In the genomic region with DNA sequence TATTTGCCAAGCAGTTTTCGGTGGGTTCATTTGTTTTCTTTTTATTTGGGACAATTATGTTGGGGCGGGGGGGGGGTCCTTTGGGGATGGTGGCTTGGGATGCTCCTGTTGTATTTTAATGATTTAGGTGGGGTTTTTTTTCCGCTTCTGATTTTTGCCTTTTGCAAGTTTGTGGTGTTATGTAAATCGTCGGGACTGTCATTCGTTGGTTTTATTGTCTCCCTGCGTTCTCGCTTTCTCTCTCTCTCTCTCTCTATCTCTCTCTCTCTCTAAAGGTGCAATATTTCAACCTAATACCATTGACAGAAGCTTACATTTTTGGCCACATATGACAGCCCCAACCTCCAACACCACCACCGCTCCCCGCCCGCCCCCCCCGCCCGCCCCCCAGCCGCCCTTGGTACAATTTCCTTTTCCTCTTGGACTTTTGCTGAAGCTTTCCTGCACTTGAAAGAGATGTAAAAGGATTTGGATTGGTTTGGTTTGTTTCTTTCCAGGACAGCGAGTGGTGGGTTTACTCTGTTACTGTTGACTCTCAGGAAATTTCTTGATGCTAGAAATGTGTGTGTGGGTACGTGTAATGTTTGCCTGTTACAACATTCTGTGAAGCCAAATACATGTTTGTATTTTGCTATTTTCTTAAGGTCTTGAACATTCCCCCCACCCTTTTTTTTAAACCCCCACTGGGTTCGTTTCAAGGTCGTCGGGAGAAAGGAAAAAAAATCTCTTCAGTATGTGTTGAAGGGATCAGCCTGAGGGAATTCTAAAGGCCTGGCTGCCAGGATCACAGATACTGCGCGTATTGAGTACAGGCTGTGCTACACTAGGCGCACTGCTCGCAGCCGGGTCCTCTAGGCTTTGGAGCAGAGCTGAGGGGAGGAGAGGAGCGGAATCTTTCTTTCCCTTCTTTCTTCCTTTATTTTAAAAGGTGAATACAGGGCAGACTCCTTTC, we compare ENCODE assay signal across 9 mouse cellular contexts. TPM values are rescaled to one million over a fixed set of nuclear protein-coding genes. Genes with fewer than 3 reads are reported as not detected.
DNase-seq lines count a peak whose midpoint lies in the region; ATAC-seq and TF ChIP-seq lines count a peak whose summit lies in the region.
"Had no signal": no experiment of that assay in that cellular context is flagged by ENCODE, and none has a peak within 500 bp of the region (broad histone marks: within the 10 kb centered on the region; RNA-seq: fewer than 3 reads in every experiment).

No protein-coding gene starts in this region.

- H3K27me3 ChIP-seq in lung, embryonic 14.5 days (ENCODE audit: insufficient read depth, low read length), result peaks cover 10% of the 10 kb centered on the region; the same call in 1 of the 2 replicates
- no peaks in the 10 kb centered on the region; the same call in 1 of the 2 replicates for H3K27me3 ChIP-seq in forebrain, postnatal 0 days (ENCODE audit: insufficient read depth, low read length)
- no peaks in the 10 kb centered on the region for H3K27me3 ChIP-seq in intestine, embryonic 15.5 days (replicated peaks)
- no peaks in the 10 kb centered on the region for H3K27me3 ChIP-seq in lung, embryonic 16.5 days (ENCODE audit: control insufficient read depth, insufficient read depth, low read depth, low read length)

- TF ChIP-seq CTCF in lung, embryonic 14.5 days (IDR thresholded peaks at IDR 0.05; ENCODE audit: low read depth), result no peak
- no peak for TF ChIP-seq CTCF in forebrain, postnatal 0 days (IDR thresholded peaks at IDR 0.05; ENCODE audit: low read depth)

- H3K4me1 ChIP-seq in lung, embryonic 14.5 days (ENCODE audit: insufficient read depth), result peaks cover 4% of the 10 kb centered on the region; the same call in 1 of the 2 replicates
- H3K4me1 ChIP-seq in brown adipose tissue, adult 24 weeks (ENCODE audit: control insufficient read depth, insufficient read depth, insufficient read length, low read length), result peaks cover 9% of the 10 kb centered on the region; the same call in 1 of the 2 replicates
- 0 out of 2 replicates have a peak, but pooled peaks cover 3% of the 10 kb centered on the region for H3K4me1 ChIP-seq in forebrain, postnatal 0 days (ENCODE audit: insufficient read depth)
- H3K4me1 ChIP-seq in intestine, embryonic 15.5 days (replicated peaks), result peaks cover 10% of the 10 kb centered on the region
- H3K4me1 ChIP-seq in lung, embryonic 16.5 days (replicated peaks; ENCODE audit: control insufficient read depth, insufficient read depth, low read length), result peaks cover 27% of the 10 kb centered on the region

- WGBS in lung, embryonic 14.5 days, result 5% methylated on average over 25 of the region's 25 CpGs
- 2% methylated on average over 25 of the region's 25 CpGs for WGBS in forebrain, postnatal 0 days
- 11% methylated on average over 25 of the region's 25 CpGs for WGBS in intestine, embryonic 15.5 days
- 4% methylated on average over 25 of the region's 25 CpGs for WGBS in lung, embryonic 16.5 days

- H3K4me3 ChIP-seq in lung, embryonic 14.5 days (ENCODE audit: low read depth, low read length), result peak overlapping the region; percentile 75
- peak overlapping the region; percentile 84 for H3K4me3 ChIP-seq in brown adipose tissue, adult 24 weeks (ENCODE audit: insufficient read depth, low read depth, low read length)
- H3K4me3 ChIP-seq in forebrain, postnatal 0 days (ENCODE audit: low read depth, low read length), result peak overlapping the region; percentile 79
- H3K4me3 ChIP-seq in intestine, embryonic 15.5 days (replicated peaks), result peak overlapping the region; percentile 77
- peak overlapping the region; percentile 84 for H3K4me3 ChIP-seq in lung, embryonic 16.5 days (ENCODE audit: low read length)

- peak overlapping the region; percentile 84 for H3K9ac ChIP-seq in lung, embryonic 14.5 days
- peak overlapping the region; percentile 87 for H3K9ac ChIP-seq in forebrain, postnatal 0 days
- H3K9ac ChIP-seq in intestine, embryonic 15.5 days, result peak overlapping the region; percentile 62
- H3K9ac ChIP-seq in lung, embryonic 16.5 days (ENCODE audit: low read length), result peak overlapping the region; percentile 88

- DNase-seq in lung, embryonic 14.5 days, result peak; percentile 66
- DNase-seq in lung, postnatal 4 days, result no peak
- peak; percentile 75 for DNase-seq in forebrain, postnatal 0 days
- peak; percentile 61 for DNase-seq in testis, postnatal 10 days (ENCODE audit: low spot score)
- DNase-seq in urinary bladder, adult 2 months (ENCODE audit: low spot score), result no peak

- H3K4me2 ChIP-seq in lung, embryonic 14.5 days, result peak overlapping the region; percentile 93
- H3K4me2 ChIP-seq in forebrain, postnatal 0 days (ENCODE audit: low read depth), result peak overlapping the region; percentile 87
- peak overlapping the region; percentile 90 for H3K4me2 ChIP-seq in intestine, embryonic 15.5 days (replicated peaks)
- H3K4me2 ChIP-seq in lung, embryonic 16.5 days (ENCODE audit: low read depth, low read length), result peak overlapping the region; percentile 96

- no peaks in the 10 kb centered on the region for H3K9me3 ChIP-seq in lung, embryonic 14.5 days (ENCODE audit: low read depth, low read length)
- no peaks in the 10 kb centered on the region for H3K9me3 ChIP-seq in forebrain, postnatal 0 days (ENCODE audit: low read length)
- no peaks in the 10 kb centered on the region for H3K9me3 ChIP-seq in intestine, embryonic 15.5 days
- no peaks in the 10 kb centered on the region for H3K9me3 ChIP-seq in lung, embryonic 16.5 days (ENCODE audit: control insufficient read depth, low read length)

- no peak for ATAC-seq in lung, embryonic 14.5 days (ENCODE audit: insufficient read depth)
- peak; percentile 46 for ATAC-seq in forebrain, postnatal 0 days
- no peak for ATAC-seq in intestine, embryonic 15.5 days
- ATAC-seq in lung, embryonic 16.5 days (ENCODE audit: low read depth), result no peak

- H3K36me3 ChIP-seq in lung, embryonic 14.5 days (ENCODE audit: insufficient read depth), result no peaks in the 10 kb centered on the region
- no peaks in the 10 kb centered on the region for H3K36me3 ChIP-seq in forebrain, postnatal 0 days (ENCODE audit: insufficient read depth)
- no peaks in the 10 kb centered on the region for H3K36me3 ChIP-seq in intestine, embryonic 15.5 days
- H3K36me3 ChIP-seq in lung, embryonic 16.5 days (ENCODE audit: control insufficient read depth, insufficient read depth, low read length), result no peaks in the 10 kb centered on the region; the same call in 1 of the 2 replicates

- peak overlapping the region; percentile 98 for H3K27ac ChIP-seq in lung, embryonic 14.5 days (ENCODE audit: low read depth)
- peak overlapping the region; percentile 99 for H3K27ac ChIP-seq in brown adipose tissue, adult 24 weeks (replicated peaks; ENCODE audit: low read depth, low read length)
- H3K27ac ChIP-seq in forebrain, postnatal 0 days (ENCODE audit: low read depth, low read length), result peak overlapping the region; percentile 100
- H3K27ac ChIP-seq in intestine, embryonic 15.5 days, result peak overlapping the region; percentile 94
- H3K27ac ChIP-seq in lung, embryonic 16.5 days (ENCODE audit: low read length), result peak overlapping the region; percentile 98

RNA-seq across cellular contexts. Expression of a gene that starts 0.8 kb away (rescaled TPM):
- polyA plus RNA-seq in lung, embryonic 14.5 days (2014; fragmentation: Nextera tagmentation; extraction: Ambion mirVana), result 1.1 and 1.2 TPM in 2 replicates
- 20.3 and 66.4 TPM in 2 replicates for polyA plus RNA-seq in brown adipose tissue, adult 24 weeks (2012; ENCODE audit: insufficient read depth, insufficient read length, missing spikeins)
- total RNA-seq in forebrain, postnatal 0 days (2014; rRNA removed), result 7.5 and 9.2 TPM in 2 replicates
- polyA plus RNA-seq in forebrain, postnatal 0 days (2015; fragmentation: Nextera tagmentation; extraction: Ambion mirVana), result 0.69 and 0.92 TPM in 2 replicates
- 0.90 and 0.91 TPM in 2 replicates for polyA plus RNA-seq in intestine, embryonic 15.5 days (2015; fragmentation: Nextera tagmentation; extraction: Ambion mirVana)
- 1.6 and 2.4 TPM in 2 replicates for polyA plus RNA-seq in lung, embryonic 16.5 days (2015; fragmentation: Nextera tagmentation; extraction: Ambion mirVana)
- 15.2 and 22.9 TPM in 2 replicates for polyA plus RNA-seq in urinary bladder, adult 2 months (2012; rRNA removed)

RNA-seq across cellular contexts. Expression of a gene that starts 1.2 kb away (rescaled TPM):
- not detected in 2 replicates for polyA plus RNA-seq in lung, embryonic 14.5 days (2014; fragmentation: Nextera tagmentation; extraction: Ambion mirVana)
- polyA plus RNA-seq in brown adipose tissue, adult 24 weeks (2012; ENCODE audit: insufficient read depth, insufficient read length, missing spikeins), result not detected in 2 replicates
- not detected in 2 replicates for total RNA-seq in forebrain, postnatal 0 days (2014; rRNA removed)
- polyA plus RNA-seq in forebrain, postnatal 0 days (2015; fragmentation: Nextera tagmentation; extraction: Ambion mirVana), result not detected in 2 replicates
- not detected in 2 replicates for polyA plus RNA-seq in intestine, embryonic 15.5 days (2015; fragmentation: Nextera tagmentation; extraction: Ambion mirVana)
- not detected in 2 replicates for polyA plus RNA-seq in lung, embryonic 16.5 days (2015; fragmentation: Nextera tagmentation; extraction: Ambion mirVana)
- not detected in 2 replicates for polyA plus RNA-seq in urinary bladder, adult 2 months (2012; rRNA removed)
- total RNA-seq: common myeloid progenitor, adult 5-6 weeks had no signal

RNA-seq across cellular contexts. Expression of a gene that starts 57.3 kb away (rescaled TPM):
- not detected in 2 replicates for polyA plus RNA-seq in lung, embryonic 14.5 days (2014; fragmentation: Nextera tagmentation; extraction: Ambion mirVana)
- not detected in 2 replicates for polyA plus RNA-seq in brown adipose tissue, adult 24 weeks (2012; ENCODE audit: insufficient read depth, insufficient read length, missing spikeins)
- total RNA-seq in forebrain, postnatal 0 days (2014; rRNA removed), result 0.38 and 0.62 TPM in 2 replicates
- 0.24 and 0.36 TPM in 2 replicates for polyA plus RNA-seq in forebrain, postnatal 0 days (2015; fragmentation: Nextera tagmentation; extraction: Ambion mirVana)
- not detected in 2 replicates for polyA plus RNA-seq in intestine, embryonic 15.5 days (2015; fragmentation: Nextera tagmentation; extraction: Ambion mirVana)
- not detected in 2 replicates for polyA plus RNA-seq in lung, embryonic 16.5 days (2015; fragmentation: Nextera tagmentation; extraction: Ambion mirVana)
- not detected in 2 replicates for polyA plus RNA-seq in urinary bladder, adult 2 months (2012; rRNA removed)
- total RNA-seq: common myeloid progenitor, adult 5-6 weeks had no signal

Comparison
In these comparisons a context has a peak if more than half of its experiments do, and no peak if none do; other contexts are left out.
1. DNase-seq: peak in lung, embryonic 14.5 days (single experiment), forebrain, postnatal 0 days (single experiment) and testis, postnatal 10 days (single experiment); none in lung, postnatal 4 days (0 of 2) and urinary bladder, adult 2 months (single experiment).
2. Peak in every context shown above with its lines, with median percentiles within 50 percentile points of each other: H3K27ac ChIP-seq, H3K4me2 ChIP-seq, H3K4me3 ChIP-seq and H3K9ac ChIP-seq.